Mouse (Mus musculus) C2C12 (cell line): ENCODE data around the gene Tbl3.
A peak's percentile ranks its signal among the peaks of the same experiment; 100 is the strongest.

ENCODE experiments used
- CEBPB ChIP-seq: IDR thresholded peaks from one replicate; pipeline ENCODE4 v1.6.1; 2011; ENCODE audit warnings: low read depth, mild to moderate bottlenecking, control low read depth, moderate library complexity
- CTCF ChIP-seq: IDR thresholded peaks from one replicate; pipeline ENCODE4 v1.5.1; 2011; ENCODE audit not compliant: control insufficient read depth, insufficient read depth, insufficient read length
- FOSL1 ChIP-seq: IDR thresholded peaks from one replicate; pipeline ENCODE4 v1.8.0; 2011; ENCODE audit warnings: mild to moderate bottlenecking, low read length; ENCODE audit not compliant: poor library complexity, insufficient read depth, severe bottlenecking
- MAX ChIP-seq: IDR thresholded peaks from one replicate; pipeline ENCODE4 v1.6.1; 2011; ENCODE audit warnings: mild to moderate bottlenecking, control low read depth
- MYOD1 ChIP-seq: IDR thresholded peaks from one replicate; pipeline ENCODE4 v1.6.1; 2011; ENCODE audit warnings: low read depth; ENCODE audit not compliant: control insufficient read depth, insufficient read length
- MYOG ChIP-seq: IDR thresholded peaks from one replicate; pipeline ENCODE4 v1.6.1; 2011; ENCODE audit not compliant: control insufficient read depth, insufficient read length; ENCODE audit errors: extremely low read depth
- USF1 ChIP-seq: IDR thresholded peaks from one replicate; pipeline ENCODE4 v1.6.1; 2011; ENCODE audit warnings: low read depth, mild to moderate bottlenecking, control low read depth, moderate library complexity

GRCm38 (mm10) chr17:24724184-24724583 is 16.7 kb upstream of the Tbl3 start, which contains the start of gene Ndufb10:
- TF ChIP-seq CEBPB = no peak
- peak; percentile 88 for TF ChIP-seq CTCF
- no peak for TF ChIP-seq MYOG
- no peak for TF ChIP-seq MAX
- no peak for TF ChIP-seq MYOD1
- no peak for TF ChIP-seq USF1
- no peak for TF ChIP-seq FOSL1
